Mouse (Mus musculus): ENCODE results near the gene Cdh1. TPM values are rescaled to one million over a fixed set of nuclear protein-coding genes. Genes with fewer than 3 reads are reported as not detected.
A peak's percentile ranks its signal among the peaks of the same experiment; 100 is the strongest.

Cdh1 gene
- total and polyA plus RNA-seq, 3 experiments = 0.13 TPM; not detected in 2

- H3K9me3 ChIP-seq (replicated peaks; ENCODE audit: low read length) = no peaks in the 10 kb centered on the region
- no peaks in the 10 kb centered on the region for H3K79me2 ChIP-seq (replicated peaks; ENCODE audit: control insufficient read depth, extremely low read depth, insufficient read depth, poor library complexity, severe bottlenecking)
- TF ChIP-seq USF2 (conservative IDR thresholded peaks at IDR 0.05; ENCODE audit: low read depth, low read length) = no peak
- TF ChIP-seq IRF4 (IDR thresholded peaks at IDR 0.05; ENCODE audit: low read depth, low read length) = no peak
- no peak for TF ChIP-seq NRF1 (IDR thresholded peaks at IDR 0.05; ENCODE audit: low read depth, low read length)
- no peak for TF ChIP-seq CHD2 (IDR thresholded peaks at IDR 0.05; ENCODE audit: low read length)
- TF ChIP-seq E2F4 (IDR thresholded peaks at IDR 0.05; ENCODE audit: insufficient replicate concordance, low read depth, low read length) = no peak
- no peak for TF ChIP-seq MAZ (IDR thresholded peaks at IDR 0.05; ENCODE audit: low read depth, low read length)
- TF ChIP-seq MXI1 (IDR thresholded peaks at IDR 0.05; ENCODE audit: low read depth, low read length) = no peak
- TF ChIP-seq ELF1 (IDR thresholded peaks at IDR 0.05; ENCODE audit: low read depth, low read length) = no peak
- no peak for TF ChIP-seq ZMIZ1 (IDR thresholded peaks at IDR 0.05; ENCODE audit: low read depth, low read length)
- TF ChIP-seq ZNF384 (IDR thresholded peaks at IDR 0.05; ENCODE audit: low read depth, low read length) = no peak
- no peak for TF ChIP-seq EP300 (IDR thresholded peaks at IDR 0.05; ENCODE audit: low read length)
- no peak for TF ChIP-seq RAD21 (IDR thresholded peaks at IDR 0.05; ENCODE audit: low read depth, low read length)
- TF ChIP-seq BHLHE40 (IDR thresholded peaks at IDR 0.05; ENCODE audit: low read depth, low read length) = no peak
- in situ Hi-C loops (cut with MboI; ENCODE audit: low pct_ligation_motif_present, low pct_unique_long_range_greater_than_20kb, low sequenced_read_pairs) = no loop called here
- H3K4me3 ChIP-seq (replicated peaks in 1 of 3; ENCODE audit: low read depth in 2 of 3, low read length in 2 of 3, poor library complexity in 1 of 3) = no peak overlapping the region
- DNase-seq (ENCODE audit: extremely low read depth) = no peak
- H3K27ac ChIP-seq (ENCODE audit: insufficient read depth, low read depth) = no peak overlapping the region
- H3K9ac ChIP-seq (ENCODE audit: insufficient read depth, low read depth) = no peak overlapping the region
- H3K36me3 ChIP-seq (replicated peaks in 1 of 2; ENCODE audit: control insufficient read depth in 1 of 2, insufficient read depth in 1 of 2, low read length in 1 of 2) = no peaks in the 10 kb centered on the region
- no peaks in the 10 kb centered on the region for H3K27me3 ChIP-seq (replicated peaks)
- H3K4me1 ChIP-seq (ENCODE audit: control insufficient read depth in 1 of 2, insufficient read depth in 2 of 2) = peaks cover 0 to 9% of the 10 kb centered on the region in 2 experiments; a peak in 2 of 4 replicates
- dilution Hi-C loops (cut with MboI; ENCODE audit: extremely low pct_ligation_motif_present, extremely low pct_unique_long_range_greater_than_20kb, low sequenced_read_pairs) = no loop called here
- no peak overlapping the region for H3K4me2 ChIP-seq (ENCODE audit: insufficient read depth, low read depth, poor library complexity, severe bottlenecking)
Observed at GRCm38 (mm10) chr8:106632650-106633049, 29.5 kb downstream of the Cdh1 start.

GRCm38 (mm10) chr8:106633361-106634158 lies 30.4 kb downstream of the Cdh1 start:
- Histone ChIP-seq H3K4me1 (ENCODE audit: control insufficient read depth in 1 of 2, insufficient read depth in 2 of 2) (peaks cover 0 to 9% of the 10 kb centered on the region in 2 experiments; a peak in 2 of 4 replicates), H3K27me3 (replicated peaks) (no peaks in the 10 kb centered on the region), H3K79me2 (replicated peaks; ENCODE audit: control insufficient read depth, extremely low read depth, insufficient read depth, poor library complexity, severe bottlenecking) (no peaks in the 10 kb centered on the region), H3K9ac (ENCODE audit: insufficient read depth, low read depth) (no peak overlapping the region), H3K27ac (ENCODE audit: insufficient read depth, low read depth) (no peak overlapping the region), H3K9me3 (replicated peaks; ENCODE audit: low read length) (no peaks in the 10 kb centered on the region), H3K36me3 (replicated peaks in 1 of 2; ENCODE audit: control insufficient read depth in 1 of 2, insufficient read depth in 1 of 2, low read length in 1 of 2) (no peaks in the 10 kb centered on the region), H3K4me2 (ENCODE audit: insufficient read depth, low read depth, poor library complexity, severe bottlenecking) (no peak overlapping the region; the same call in 1 of the 2 replicates), H3K4me3 (replicated peaks in 1 of 3; ENCODE audit: low read depth in 2 of 3, low read length in 2 of 3, poor library complexity in 1 of 3) (no peak overlapping the region)
- dilution Hi-C loops (cut with MboI; ENCODE audit: extremely low pct_ligation_motif_present, extremely low pct_unique_long_range_greater_than_20kb, low sequenced_read_pairs) (no loop called here), in situ Hi-C loops (cut with MboI; ENCODE audit: low pct_ligation_motif_present, low pct_unique_long_range_greater_than_20kb, low sequenced_read_pairs) (no loop called here)
- TF ChIP-seq NELFE (IDR thresholded peaks at IDR 0.05; ENCODE audit: low read depth, low read length) (no peak), POLR2AphosphoS2 (IDR thresholded peaks at IDR 0.05; ENCODE audit: low read depth, low read length) (no peak), TCF12 (IDR thresholded peaks at IDR 0.05; ENCODE audit: low read depth, low read length) (no peak), HCFC1 (IDR thresholded peaks at IDR 0.05; ENCODE audit: low read depth, low read length) (no peak)
- peak; percentile 25 for DNase-seq (ENCODE audit: extremely low read depth)
